Mouse (Mus musculus): Measurements from ENCODE around the gene Gm26938.

GRCm38 (mm10) chr5:139805924-139806323 lies 20.3 kb downstream of the Gm26938 start:
- no peak for TF ChIP-seq CTCF (IDR thresholded peaks at IDR 0.05; ENCODE audit: control insufficient read depth, insufficient read depth, insufficient read length)
- TF ChIP-seq USF1 (IDR thresholded peaks at IDR 0.05; ENCODE audit: low read depth): no peak

Data from C2C12 (cell line).